Mouse (Mus musculus): ENCODE measurements around the gene Mrvi1. TPM values are rescaled to one million over a fixed set of nuclear protein-coding genes. Genes with fewer than 3 reads are reported as not detected.

Gene Mrvi1
- polyA plus RNA-seq, 1 experiment from 2014 or later, result 3.2 TPM

DNA sequence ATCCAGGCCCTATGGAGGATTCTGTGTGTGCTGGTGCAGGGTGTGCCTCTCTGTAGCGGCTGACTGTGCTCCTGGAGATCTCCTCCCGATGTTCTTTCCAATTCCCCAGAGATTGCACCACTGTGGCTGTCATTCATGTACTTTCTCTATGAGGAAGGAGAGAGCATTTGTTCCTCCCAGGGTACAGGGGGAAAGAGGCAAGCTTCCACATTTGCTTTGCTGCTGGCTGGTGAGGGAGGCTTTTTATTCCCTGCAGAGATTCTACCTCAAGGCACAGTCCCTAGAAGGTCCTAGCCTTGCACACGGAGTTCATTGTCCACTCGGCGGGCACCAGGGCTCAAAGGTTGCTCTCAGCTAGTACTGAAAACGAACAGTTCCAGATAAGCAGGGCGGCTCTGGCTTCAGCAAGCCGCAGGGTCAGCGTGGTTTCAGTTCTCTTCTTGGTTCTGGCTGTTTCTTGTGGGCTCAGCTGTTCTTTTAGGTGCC lies 90.7 kb downstream of the Mrvi1 start:
- Histone ChIP-seq H3K27me3 (ENCODE audit: control insufficient read depth, insufficient read depth, low read length) (no peaks in the 10 kb centered on the region), H3K36me3 (ENCODE audit: control insufficient read depth, insufficient read depth) (no peaks in the 10 kb centered on the region), H3K9ac (ENCODE audit: low read length) (0 out of 2 replicates have a peak overlapping the region, but pooled peaks have one; percentile 36), H3K4me3 (ENCODE audit: low read length) (no peak overlapping the region), H3K4me2 (ENCODE audit: low read depth, low read length) (0 out of 2 replicates have a peak overlapping the region, but pooled peaks have one; percentile 10), H3K27ac (ENCODE audit: low read length) (peak overlapping the region; percentile 2; the same call in 1 of the 2 replicates), H3K4me1 (ENCODE audit: control insufficient read depth, insufficient read depth, low read length) (0 out of 2 replicates have a peak, but pooled peaks cover 2% of the 10 kb centered on the region), H3K9me3 (replicated peaks; ENCODE audit: control insufficient read depth, low read length) (no peaks in the 10 kb centered on the region)
- no peak for ATAC-seq (replicated peaks; ENCODE audit: extremely low read depth, insufficient read depth, low FRiP score)
- 31% methylated on average over 9 of the region's 9 CpGs for WGBS

DNA sequence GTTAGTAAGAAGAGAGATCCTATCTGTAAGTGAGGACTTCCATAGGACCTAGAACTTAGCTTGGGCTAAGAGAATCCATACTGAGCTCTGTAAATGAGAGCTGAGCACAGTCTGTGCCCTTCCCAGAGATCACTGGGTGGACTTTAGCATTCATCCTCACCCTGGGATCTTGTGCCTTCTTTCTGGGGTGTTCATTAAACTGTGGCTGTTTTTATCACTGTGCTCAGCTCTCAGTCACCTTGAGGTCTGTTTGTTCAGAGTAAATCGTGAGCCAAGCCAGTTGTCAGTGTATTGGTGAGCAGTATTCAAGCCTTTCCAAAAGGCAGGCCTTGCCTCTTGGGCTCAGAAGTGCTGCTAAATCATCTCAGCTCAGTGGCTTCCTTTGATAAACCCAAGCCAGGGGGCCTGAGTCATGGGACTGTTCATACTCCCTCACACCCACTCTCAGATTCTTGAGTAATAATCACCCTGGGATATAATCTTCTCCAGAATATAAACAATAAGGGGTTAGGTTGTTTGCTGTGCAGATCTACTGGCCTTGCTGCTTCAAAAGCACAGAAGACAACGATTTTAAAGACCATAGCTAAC lies 100.4 kb downstream of the Mrvi1 start:
- Histone ChIP-seq H3K27ac (ENCODE audit: low read length) (no peak overlapping the region), H3K4me2 (ENCODE audit: low read depth, low read length) (no peak overlapping the region), H3K9me3 (replicated peaks; ENCODE audit: control insufficient read depth, low read length) (no peaks in the 10 kb centered on the region), H3K4me3 (ENCODE audit: low read length) (no peak overlapping the region), H3K4me1 (ENCODE audit: control insufficient read depth, insufficient read depth, low read length) (no peaks in the 10 kb centered on the region), H3K36me3 (ENCODE audit: control insufficient read depth, insufficient read depth) (no peaks in the 10 kb centered on the region), H3K9ac (ENCODE audit: low read length) (no peak overlapping the region), H3K27me3 (ENCODE audit: control insufficient read depth, insufficient read depth, low read length) (no peaks in the 10 kb centered on the region)
- WGBS, result 70% methylated on average over 2 of the region's 2 CpGs
- ATAC-seq (replicated peaks; ENCODE audit: extremely low read depth, insufficient read depth, low FRiP score), result no peak

DNA sequence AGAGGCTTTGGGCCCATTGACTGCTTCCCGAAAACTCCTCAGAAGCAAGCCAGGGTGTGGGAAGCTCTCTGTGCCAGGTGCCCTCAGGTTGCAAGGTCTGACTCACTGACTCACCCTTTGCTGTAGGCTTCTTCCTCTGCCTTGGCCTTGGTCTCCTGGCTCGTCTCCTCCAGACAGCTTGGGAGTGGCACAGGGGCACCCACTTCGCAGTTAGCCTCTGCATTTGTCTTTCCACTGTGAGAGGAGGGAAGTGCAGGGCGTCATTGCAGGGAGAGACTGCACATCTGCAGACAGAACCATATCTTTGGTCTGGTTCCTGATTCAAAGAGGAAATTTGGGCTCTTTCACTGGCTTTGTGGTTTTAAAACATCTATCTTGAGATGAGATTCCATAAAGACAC lies 104.2 kb downstream of the Mrvi1 start:
- no peaks in the 10 kb centered on the region for H3K36me3 ChIP-seq (ENCODE audit: control insufficient read depth, insufficient read depth)
- no peak overlapping the region for H3K4me2 ChIP-seq (ENCODE audit: low read depth, low read length)
- no peaks in the 10 kb centered on the region for H3K27me3 ChIP-seq (ENCODE audit: control insufficient read depth, insufficient read depth, low read length)
- no peak overlapping the region for H3K9ac ChIP-seq (ENCODE audit: low read length)
- H3K27ac ChIP-seq (ENCODE audit: low read length), result no peak overlapping the region
- H3K9me3 ChIP-seq (replicated peaks; ENCODE audit: control insufficient read depth, low read length), result no peaks in the 10 kb centered on the region
- H3K4me1 ChIP-seq (ENCODE audit: control insufficient read depth, insufficient read depth, low read length), result no peaks in the 10 kb centered on the region; the same call in 1 of the 2 replicates
- ATAC-seq (replicated peaks; ENCODE audit: extremely low read depth, insufficient read depth, low FRiP score), result no peak
- no peak overlapping the region for H3K4me3 ChIP-seq (ENCODE audit: low read length)
- 71% methylated on average over 4 of the region's 4 CpGs for WGBS

DNA sequence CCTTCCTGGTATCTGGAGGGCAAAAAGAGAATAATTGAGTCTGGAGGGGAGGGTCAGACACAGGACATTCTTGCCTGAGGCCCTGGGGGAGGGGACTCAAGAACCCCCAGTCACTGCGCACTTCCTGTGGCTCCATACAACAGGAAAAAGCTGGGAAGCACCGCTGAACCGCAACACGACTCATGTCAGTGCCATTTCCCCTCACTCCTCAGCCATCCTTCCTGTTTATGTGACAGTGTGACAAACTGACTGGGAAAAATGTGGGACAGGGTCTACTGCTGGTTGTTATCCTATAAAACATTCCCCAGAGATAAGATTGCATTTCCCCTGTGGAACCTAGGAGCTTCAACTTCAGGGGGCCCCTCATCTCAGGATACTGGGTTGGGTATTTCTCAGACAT lies 105.3 kb downstream of the Mrvi1 start:
- Histone ChIP-seq H3K9me3 (replicated peaks; ENCODE audit: control insufficient read depth, low read length) (no peaks in the 10 kb centered on the region), H3K9ac (ENCODE audit: low read length) (no peak overlapping the region), H3K27me3 (ENCODE audit: control insufficient read depth, insufficient read depth, low read length) (no peaks in the 10 kb centered on the region), H3K4me1 (ENCODE audit: control insufficient read depth, insufficient read depth, low read length) (no peaks in the 10 kb centered on the region; the same call in 1 of the 2 replicates), H3K4me3 (ENCODE audit: low read length) (no peak overlapping the region), H3K4me2 (ENCODE audit: low read depth, low read length) (no peak overlapping the region), H3K27ac (ENCODE audit: low read length) (no peak overlapping the region; the same call in 1 of the 2 replicates), H3K36me3 (ENCODE audit: control insufficient read depth, insufficient read depth) (no peaks in the 10 kb centered on the region)
- no peak; the same call in 1 of the 2 replicates for ATAC-seq (replicated peaks; ENCODE audit: extremely low read depth, insufficient read depth, low FRiP score)
- WGBS, result 57% methylated on average over 4 of the region's 4 CpGs

DNA sequence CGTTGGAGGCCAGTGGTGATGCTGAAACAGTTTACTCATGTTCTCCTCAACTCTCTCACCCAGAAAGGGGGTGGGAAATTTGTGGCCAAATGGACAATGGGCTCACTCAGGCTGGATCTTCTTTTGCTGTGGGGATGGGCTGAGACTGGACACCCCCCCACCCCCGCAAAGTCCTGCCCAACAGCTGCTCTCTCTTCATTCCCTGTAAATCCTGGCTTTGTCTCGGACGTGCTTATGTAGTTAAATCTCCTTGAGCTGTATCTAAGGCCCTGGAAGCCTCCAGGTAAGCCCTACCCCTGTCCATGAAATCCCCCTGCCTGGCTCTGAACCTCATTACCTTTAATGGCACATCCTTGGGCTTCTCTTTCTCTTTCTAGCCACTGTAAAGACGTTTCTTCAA lies 113.5 kb downstream of the Mrvi1 start:
- H3K4me3 ChIP-seq (ENCODE audit: low read length), result no peak overlapping the region
- ATAC-seq (replicated peaks; ENCODE audit: extremely low read depth, insufficient read depth, low FRiP score), result no peak
- WGBS, result 82% methylated on average over 5 of the region's 5 CpGs
- H3K36me3 ChIP-seq (ENCODE audit: control insufficient read depth, insufficient read depth), result no peaks in the 10 kb centered on the region
- no peak overlapping the region for H3K27ac ChIP-seq (ENCODE audit: low read length)
- H3K4me2 ChIP-seq (ENCODE audit: low read depth, low read length), result no peak overlapping the region
- H3K9ac ChIP-seq (ENCODE audit: low read length), result no peak overlapping the region
- no peaks in the 10 kb centered on the region for H3K27me3 ChIP-seq (ENCODE audit: control insufficient read depth, insufficient read depth, low read length)
- H3K9me3 ChIP-seq (replicated peaks; ENCODE audit: control insufficient read depth, low read length), result no peaks in the 10 kb centered on the region
- peaks cover 10% of the 10 kb centered on the region for H3K4me1 ChIP-seq (ENCODE audit: control insufficient read depth, insufficient read depth, low read length)

DNA sequence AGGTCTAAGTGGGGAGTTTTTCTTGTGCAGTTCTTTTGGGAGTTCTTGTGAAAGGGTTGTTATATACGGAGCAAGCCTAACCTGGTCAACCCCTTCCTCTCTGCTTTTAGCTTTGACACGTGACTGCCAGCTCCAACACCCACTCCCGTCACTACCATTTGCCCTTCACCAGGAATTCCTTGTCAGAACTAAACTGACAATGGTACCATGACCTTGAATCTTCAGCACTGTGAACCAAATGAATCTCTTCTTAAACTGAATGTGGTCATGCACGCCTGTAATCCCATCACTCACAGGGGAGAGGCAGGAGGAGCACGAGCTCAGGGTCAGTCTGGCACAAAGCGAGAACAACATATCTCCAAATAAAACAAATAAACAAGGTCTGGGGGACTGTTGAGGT lies 115.1 kb downstream of the Mrvi1 start:
- no peaks in the 10 kb centered on the region for H3K27me3 ChIP-seq (ENCODE audit: control insufficient read depth, insufficient read depth, low read length)
- no peak for ATAC-seq (replicated peaks; ENCODE audit: extremely low read depth, insufficient read depth, low FRiP score)
- H3K36me3 ChIP-seq (ENCODE audit: control insufficient read depth, insufficient read depth), result no peaks in the 10 kb centered on the region
- H3K9me3 ChIP-seq (replicated peaks; ENCODE audit: control insufficient read depth, low read length), result no peaks in the 10 kb centered on the region
- H3K9ac ChIP-seq (ENCODE audit: low read length), result no peak overlapping the region
- peaks cover 10% of the 10 kb centered on the region for H3K4me1 ChIP-seq (ENCODE audit: control insufficient read depth, insufficient read depth, low read length)
- H3K4me3 ChIP-seq (ENCODE audit: low read length), result no peak overlapping the region
- 84% methylated on average over 6 of the region's 6 CpGs for WGBS
- no peak overlapping the region for H3K4me2 ChIP-seq (ENCODE audit: low read depth, low read length)
- H3K27ac ChIP-seq (ENCODE audit: low read length), result no peak overlapping the region

DNA sequence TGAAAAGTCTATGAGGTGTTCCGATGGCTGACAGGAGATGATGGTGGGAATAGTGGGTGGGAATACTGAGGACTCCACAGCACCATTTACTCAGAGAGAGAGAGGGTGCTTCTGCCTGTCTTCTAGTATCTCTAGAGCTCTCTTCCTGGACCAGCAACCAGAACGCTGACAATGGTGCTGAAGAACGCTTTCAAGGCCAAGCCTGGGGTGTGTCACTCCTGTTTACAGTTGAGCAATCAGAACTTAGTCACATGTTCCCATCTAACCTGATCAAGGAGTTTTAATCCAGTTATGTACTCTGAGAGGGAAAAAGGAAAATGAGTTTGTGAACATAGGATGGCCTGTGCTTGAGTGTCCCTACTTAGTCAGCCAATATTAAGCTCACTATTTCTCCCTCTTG lies 116.2 kb downstream of the Mrvi1 start:
- H3K9me3 ChIP-seq (replicated peaks; ENCODE audit: control insufficient read depth, low read length), result no peaks in the 10 kb centered on the region
- no peaks in the 10 kb centered on the region for H3K27me3 ChIP-seq (ENCODE audit: control insufficient read depth, insufficient read depth, low read length)
- no peak overlapping the region for H3K4me3 ChIP-seq (ENCODE audit: low read length)
- WGBS, result 87% methylated on average over 3 of the region's 3 CpGs
- H3K27ac ChIP-seq (ENCODE audit: low read length), result no peak overlapping the region
- H3K9ac ChIP-seq (ENCODE audit: low read length), result no peak overlapping the region
- no peak for ATAC-seq (replicated peaks; ENCODE audit: extremely low read depth, insufficient read depth, low FRiP score)
- H3K4me1 ChIP-seq (ENCODE audit: control insufficient read depth, insufficient read depth, low read length), result peaks cover 10% of the 10 kb centered on the region
- H3K4me2 ChIP-seq (ENCODE audit: low read depth, low read length), result no peak overlapping the region
- no peaks in the 10 kb centered on the region for H3K36me3 ChIP-seq (ENCODE audit: control insufficient read depth, insufficient read depth)

DNA sequence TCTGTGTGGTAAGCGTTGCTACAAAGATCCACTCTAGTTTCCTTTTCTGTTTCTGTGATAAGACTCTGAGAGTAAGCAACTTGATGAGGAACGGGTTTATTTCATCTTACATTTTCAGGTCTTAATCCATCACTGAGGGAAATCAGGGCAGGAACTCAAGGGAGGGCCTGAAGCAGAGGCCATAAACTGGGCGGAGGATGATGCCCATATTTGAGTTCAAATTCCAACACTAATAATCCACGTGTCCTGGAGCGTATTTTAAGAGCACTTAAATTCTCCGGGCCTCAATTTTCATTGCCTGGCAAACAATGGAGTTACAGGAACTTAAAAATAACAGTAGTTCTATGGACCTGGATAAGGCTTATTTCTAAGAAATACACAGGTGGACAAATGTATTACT lies 116.7 kb downstream of the Mrvi1 start:
- Histone ChIP-seq H3K9me3 (replicated peaks; ENCODE audit: control insufficient read depth, low read length) (no peaks in the 10 kb centered on the region), H3K4me3 (ENCODE audit: low read length) (no peak overlapping the region), H3K9ac (ENCODE audit: low read length) (no peak overlapping the region), H3K36me3 (ENCODE audit: control insufficient read depth, insufficient read depth) (no peaks in the 10 kb centered on the region), H3K27me3 (ENCODE audit: control insufficient read depth, insufficient read depth, low read length) (no peaks in the 10 kb centered on the region), H3K4me1 (ENCODE audit: control insufficient read depth, insufficient read depth, low read length) (peaks cover 10% of the 10 kb centered on the region), H3K4me2 (ENCODE audit: low read depth, low read length) (no peak overlapping the region), H3K27ac (ENCODE audit: low read length) (no peak overlapping the region)
- ATAC-seq (replicated peaks; ENCODE audit: extremely low read depth, insufficient read depth, low FRiP score), result no peak
- WGBS, result 64% methylated on average over 6 of the region's 6 CpGs

DNA sequence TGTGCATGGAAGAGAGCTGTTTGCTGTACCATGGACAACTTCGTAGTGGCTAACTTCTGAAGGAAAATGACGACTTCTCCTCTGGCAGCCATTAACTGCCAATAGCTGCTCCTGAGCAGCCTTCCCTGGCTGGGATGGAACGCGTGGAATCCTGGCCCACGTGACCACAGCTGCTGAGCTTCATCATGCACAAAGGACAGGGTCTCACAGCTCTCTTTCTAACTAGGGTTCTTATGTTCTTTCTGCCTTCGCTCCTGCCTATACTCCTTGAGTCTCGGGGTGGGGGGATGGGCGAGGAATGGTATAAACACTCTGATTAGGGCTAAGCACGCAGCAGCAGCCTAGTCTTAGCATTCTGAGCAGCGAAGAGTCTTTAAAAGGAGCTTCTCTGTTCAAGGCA lies 117.2 kb downstream of the Mrvi1 start:
- no peak overlapping the region for H3K9ac ChIP-seq (ENCODE audit: low read length)
- 24% methylated on average over 10 of the region's 10 CpGs for WGBS
- ATAC-seq (replicated peaks; ENCODE audit: extremely low read depth, insufficient read depth, low FRiP score), result no peak
- H3K4me1 ChIP-seq (ENCODE audit: control insufficient read depth, insufficient read depth, low read length), result peaks cover 10% of the 10 kb centered on the region
- no peak overlapping the region for H3K4me3 ChIP-seq (ENCODE audit: low read length)
- no peaks in the 10 kb centered on the region for H3K36me3 ChIP-seq (ENCODE audit: control insufficient read depth, insufficient read depth)
- peak overlapping the region; percentile 30 for H3K4me2 ChIP-seq (ENCODE audit: low read depth, low read length)
- no peaks in the 10 kb centered on the region for H3K27me3 ChIP-seq (ENCODE audit: control insufficient read depth, insufficient read depth, low read length)
- H3K9me3 ChIP-seq (replicated peaks; ENCODE audit: control insufficient read depth, low read length), result no peaks in the 10 kb centered on the region
- peak overlapping the region; percentile 23 for H3K27ac ChIP-seq (ENCODE audit: low read length)

All from heart, embryonic 16.5 days (tissue).